Mouse (Mus musculus) embryonic facial prominence, embryonic 11.5 days (tissue): Measurements from ENCODE around the gene Milr1. TPM values are rescaled to one million over a fixed set of nuclear protein-coding genes. Genes with fewer than 3 reads are reported as not detected.

Source experiments
- ATAC-seq: fragments of 200-750 bp; cut with Nextera tagmentation; replicated peaks from 2 replicates; pipeline ENCODE4 v1.8.0; 2017; ENCODE audit warnings: low read depth; ENCODE audit not compliant: insufficient number of reproducible peaks, low FRiP score, low TSS enrichment
- DNase-seq: peaks from one replicate; pipeline ENCODE4 v3.0.0-alpha.2; 2015; ENCODE audit warnings: low spot score
- H3K27ac ChIP-seq: fragments of 300-500 bp; sonication (generic); replicated peaks from 2 replicates; pipeline ENCODE4 v1.5.1; 2014; ENCODE audit warnings: mild to moderate bottlenecking, low read depth, low read length, control low read depth
- H3K27me3 ChIP-seq: fragments of 300-500 bp; sonication (generic); 2 replicates; pipeline ENCODE4 v1.6.1; 2014; ENCODE audit warnings: mild to moderate bottlenecking, low read length, moderate library complexity, mixed read lengths; ENCODE audit not compliant: control insufficient read depth, insufficient read depth
- H3K36me3 ChIP-seq: fragments of 300-500 bp; sonication (generic); replicated peaks from 2 replicates; pipeline ENCODE4 v1.6.1; 2014; ENCODE audit warnings: low read depth, mild to moderate bottlenecking, low read length, moderate library complexity, mixed read lengths; ENCODE audit not compliant: control insufficient read depth, insufficient read depth
- H3K4me1 ChIP-seq: fragments of 300-500 bp; sonication (generic); 2 replicates; pipeline ENCODE4 v1.6.1; 2014; ENCODE audit warnings: low read length, mixed read lengths; ENCODE audit not compliant: control insufficient read depth, insufficient read depth
- H3K4me2 ChIP-seq: fragments of 300-500 bp; sonication (generic); 2 replicates; pipeline ENCODE4 v1.6.1; 2014; ENCODE audit warnings: low read depth, mild to moderate bottlenecking, control low read depth, low read length, moderate library complexity
- H3K4me3 ChIP-seq: fragments of 300-500 bp; sonication (generic); 2 replicates; pipeline ENCODE4 v1.5.1; 2014; ENCODE audit warnings: low read depth, low read length, control low read depth
- H3K9ac ChIP-seq: fragments of 300-500 bp; sonication (generic); replicated peaks from 2 replicates; pipeline ENCODE4 v1.6.1; 2014; ENCODE audit warnings: mild to moderate bottlenecking, control low read depth, low read length
- H3K9me3 ChIP-seq: fragments of 300-500 bp; sonication (generic); replicated peaks from 2 replicates; pipeline ENCODE4 v1.6.1; 2016; ENCODE audit warnings: mild to moderate bottlenecking, low read length, inconsistent platforms, mixed read lengths; ENCODE audit not compliant: control insufficient read depth
- WGBS: fragments of 180-500 bp; shearing (Covaris S2); extraction: QIAGEN DNeasy Blood & Tissue Kit; methylation state at CpG from one replicate; pipeline ENCODE4 v1.1.7; 2014; 5-methylcytosine and 5-hydroxymethylcytosine counted together
- polyA plus RNA-seq: library from polyadenylated mRNA; unstranded; fragments of >200 nt; fragmentation: Nextera tagmentation; extraction: Ambion mirVana; gene quantifications from 2 replicates; pipeline ENCODE4 v1.2.1, GENCODE M21; 2014

Milr1 gene
- polyA plus RNA-seq, 1 experiment from 2014 or later = 0.94 TPM

DNA sequence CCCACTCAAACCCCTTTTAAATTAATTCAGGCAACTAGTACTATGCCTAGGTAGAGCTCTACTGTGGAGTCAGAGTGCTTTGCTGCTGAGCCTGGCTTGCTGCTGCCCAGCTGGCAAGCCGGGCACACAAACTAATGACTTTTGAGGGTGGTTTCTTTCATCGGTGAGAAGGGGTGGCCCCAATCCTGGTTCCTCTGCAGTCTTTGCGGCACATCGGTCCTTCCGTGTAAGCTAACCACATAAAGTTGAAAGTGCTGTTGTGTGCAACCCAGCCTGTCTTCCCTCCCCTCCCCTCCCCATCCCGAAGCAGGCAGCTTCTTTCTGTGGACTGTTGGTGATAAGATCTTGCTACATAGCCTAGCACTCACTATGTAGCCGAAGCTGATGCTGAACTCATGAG lies 1.1 kb downstream of the Milr1 start:
- H3K4me1 ChIP-seq = no peaks in the 10 kb centered on the region
- H3K36me3 ChIP-seq = no peaks in the 10 kb centered on the region
- H3K9ac ChIP-seq = no peak overlapping the region
- DNase-seq (no peak), ATAC-seq (no peak)
- WGBS = 87% methylated on average over 7 of the region's 7 CpGs
- H3K4me3 ChIP-seq = no peak overlapping the region
- no peak overlapping the region for H3K27ac ChIP-seq
- no peaks in the 10 kb centered on the region for H3K27me3 ChIP-seq
- no peaks in the 10 kb centered on the region for H3K9me3 ChIP-seq
- H3K4me2 ChIP-seq = no peak overlapping the region

DNA sequence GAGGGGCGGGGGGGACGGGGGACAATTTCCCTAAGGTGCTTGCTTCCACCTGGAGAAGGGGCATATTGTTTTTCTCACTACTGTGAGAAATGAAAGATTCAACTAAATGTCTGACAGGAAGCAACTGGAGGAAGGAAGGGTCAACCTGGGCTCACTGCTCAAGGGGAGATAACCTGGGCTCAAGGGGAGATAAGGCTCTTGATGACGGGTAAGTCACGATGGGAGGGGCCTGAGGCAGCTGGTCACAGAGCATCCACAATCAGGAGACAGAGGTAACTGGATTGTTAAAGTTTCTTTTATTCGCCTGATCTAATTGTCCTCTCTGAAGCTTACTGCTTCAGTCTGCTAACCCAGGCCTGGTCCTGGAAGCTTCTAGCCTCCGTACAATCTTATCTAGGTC lies 2.3 kb downstream of the Milr1 start:
- WGBS = 87% methylated on average over 6 of the region's 6 CpGs
- Histone ChIP-seq H3K4me1 (no peaks in the 10 kb centered on the region), H3K9me3 (no peaks in the 10 kb centered on the region), H3K36me3 (no peaks in the 10 kb centered on the region), H3K9ac (no peak overlapping the region), H3K27ac (no peak overlapping the region), H3K4me3 (no peak overlapping the region), H3K27me3 (no peaks in the 10 kb centered on the region), H3K4me2 (no peak overlapping the region)
- DNase-seq = no peak
- ATAC-seq = no peak

DNA sequence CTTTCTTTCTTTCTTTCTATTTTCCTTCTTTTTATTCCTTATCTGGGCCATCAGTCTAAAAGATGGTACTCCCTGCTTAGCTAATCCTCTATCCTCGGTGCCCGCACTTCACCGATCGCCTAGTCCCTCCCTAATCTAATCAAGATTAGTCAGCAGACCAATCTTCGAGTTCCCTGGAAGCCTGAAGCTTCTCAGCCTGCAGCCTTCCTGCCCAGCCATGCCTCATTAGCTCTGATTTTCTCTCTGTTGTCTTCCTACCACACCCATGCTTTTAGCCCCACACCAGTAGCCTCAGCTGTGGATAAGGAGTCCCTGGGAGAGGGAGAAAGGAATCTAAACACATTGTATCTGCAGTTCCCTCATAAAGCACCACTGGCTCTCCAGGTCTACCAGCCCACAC lies 4.6 kb downstream of the Milr1 start:
- no peaks in the 10 kb centered on the region for H3K9me3 ChIP-seq
- DNase-seq (no peak), ATAC-seq (no peak)
- H3K27ac ChIP-seq = no peak overlapping the region
- no peaks in the 10 kb centered on the region for H3K27me3 ChIP-seq
- H3K4me1 ChIP-seq = no peaks in the 10 kb centered on the region
- no peak overlapping the region for H3K9ac ChIP-seq
- H3K36me3 ChIP-seq = no peaks in the 10 kb centered on the region
- no peak overlapping the region for H3K4me2 ChIP-seq
- WGBS = 62% methylated on average over 5 of the region's 5 CpGs
- H3K4me3 ChIP-seq = no peak overlapping the region

DNA sequence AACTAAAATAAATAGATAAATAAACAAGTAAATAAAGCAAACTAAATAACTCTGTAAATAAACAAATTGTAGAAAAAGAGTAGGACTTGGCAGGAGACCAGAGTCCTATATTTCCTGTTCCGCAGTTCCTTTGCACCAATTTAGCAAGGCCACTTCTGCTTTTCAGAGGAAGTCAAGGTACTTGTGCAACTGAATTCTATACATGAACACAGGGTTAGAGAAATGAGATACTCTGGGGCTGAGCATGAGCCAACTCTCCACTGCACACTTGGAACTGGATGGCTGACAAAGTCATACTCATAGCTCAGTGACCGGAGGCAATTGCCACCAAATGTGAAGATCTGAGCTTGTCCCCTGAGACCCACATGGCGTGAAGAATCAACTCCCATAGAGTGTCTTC lies 8.0 kb downstream of the Milr1 start:
- ATAC-seq = no peak
- no peak for DNase-seq
- Histone ChIP-seq H3K4me3 (no peak overlapping the region), H3K27me3 (no peaks in the 10 kb centered on the region), H3K27ac (no peak overlapping the region), H3K4me2 (no peak overlapping the region), H3K36me3 (no peaks in the 10 kb centered on the region), H3K9me3 (no peaks in the 10 kb centered on the region), H3K9ac (no peak overlapping the region), H3K4me1 (no peaks in the 10 kb centered on the region)
- WGBS = 98% methylated on average over 3 of the region's 3 CpGs

DNA sequence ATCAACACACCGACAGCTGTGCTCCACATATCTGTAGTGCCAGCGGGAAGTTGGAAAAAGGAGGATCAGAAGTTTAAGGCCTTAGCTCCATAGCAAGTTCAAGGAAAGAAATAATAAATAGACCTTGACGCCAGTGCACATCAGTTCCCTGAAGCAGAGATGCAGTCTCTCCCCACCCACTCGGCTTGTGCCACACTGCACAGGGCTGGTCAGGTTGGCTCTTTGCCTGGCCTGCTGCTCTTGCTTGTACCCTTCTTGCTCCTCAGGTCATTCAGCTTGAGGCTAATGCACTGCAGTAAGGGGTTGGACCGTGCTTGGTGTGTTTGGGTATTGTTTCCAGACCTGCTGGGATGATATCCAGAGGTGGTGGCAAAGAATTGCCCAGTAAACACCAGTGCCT lies 9.5 kb downstream of the Milr1 start:
- Histone ChIP-seq H3K4me2 (no peak overlapping the region), H3K27ac (no peak overlapping the region), H3K4me1 (no peaks in the 10 kb centered on the region), H3K27me3 (no peaks in the 10 kb centered on the region), H3K4me3 (no peak overlapping the region), H3K9me3 (no peaks in the 10 kb centered on the region), H3K36me3 (no peaks in the 10 kb centered on the region), H3K9ac (no peak overlapping the region)
- WGBS = 93% methylated on average over 5 of the region's 5 CpGs
- DNase-seq = no peak
- ATAC-seq = no peak

DNA sequence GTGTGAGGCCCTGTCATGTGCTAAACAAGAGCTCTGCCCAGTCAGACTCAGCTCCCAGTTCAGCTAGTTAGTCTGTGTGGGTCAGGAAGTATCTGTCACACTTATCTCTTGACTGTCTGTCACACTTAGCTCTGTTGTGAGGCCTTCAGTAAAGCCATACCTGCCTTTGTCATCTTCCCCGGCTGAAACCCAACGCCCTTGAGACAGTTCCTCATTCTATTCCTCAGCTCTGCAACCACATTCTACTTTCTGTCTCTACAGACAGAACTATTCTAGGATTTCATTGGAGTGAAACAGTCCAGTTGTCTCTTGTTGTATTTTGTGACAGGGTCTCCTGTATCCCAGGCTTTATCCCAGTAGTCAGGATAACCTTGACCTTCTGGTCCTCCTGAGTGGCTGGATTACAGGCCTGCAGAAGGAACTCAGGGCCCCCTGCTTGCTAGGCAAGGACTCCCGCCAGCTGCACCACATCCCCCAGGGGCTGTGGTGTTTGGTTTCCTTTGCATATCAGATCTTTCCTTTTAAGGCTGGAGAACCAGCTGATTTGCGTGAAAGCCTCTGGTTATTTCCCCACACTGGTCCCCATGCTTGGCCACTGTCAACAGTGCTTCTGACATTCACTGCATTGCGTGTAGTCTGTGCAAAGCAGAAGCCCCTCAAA lies 11.2 kb downstream of the Milr1 start:
- Histone ChIP-seq H3K36me3 (no peaks in the 10 kb centered on the region), H3K9me3 (no peaks in the 10 kb centered on the region), H3K27me3 (no peaks in the 10 kb centered on the region), H3K4me1 (no peaks in the 10 kb centered on the region), H3K9ac (no peak overlapping the region), H3K4me2 (no peak overlapping the region), H3K27ac (no peak overlapping the region; the same call in 1 of the 2 replicates), H3K4me3 (no peak overlapping the region)
- ATAC-seq = no peak
- DNase-seq = peak; percentile 70
- 24% methylated on average over 5 of the region's 5 CpGs for WGBS

DNA sequence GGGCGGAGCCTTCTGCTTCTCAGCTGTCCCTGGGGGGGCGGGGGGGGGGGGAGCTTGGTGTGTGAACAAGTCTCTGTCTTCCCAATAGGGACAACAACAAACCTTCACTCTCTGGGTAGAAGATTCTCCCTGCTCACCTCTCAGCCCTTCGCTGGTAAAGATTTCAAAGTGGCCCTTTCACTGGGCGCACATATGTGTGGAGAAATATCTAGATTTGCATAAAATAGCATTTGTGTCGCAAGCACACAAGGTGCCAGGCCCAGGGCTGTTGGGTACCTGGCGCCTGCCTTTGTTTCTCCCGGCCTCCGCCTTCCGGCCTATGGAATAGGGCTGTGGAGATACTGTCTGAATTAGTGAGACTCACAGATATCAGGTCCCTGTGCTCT lies 11.8 kb downstream of the Milr1 start:
- ATAC-seq (0 out of 2 replicates have a peak, but pooled peaks have one; percentile 20), DNase-seq (no peak)
- 69% methylated on average over 9 of the region's 9 CpGs for WGBS
- Histone ChIP-seq H3K4me2 (no peak overlapping the region), H3K4me3 (no peak overlapping the region), H3K4me1 (no peaks in the 10 kb centered on the region), H3K27ac (no peak overlapping the region), H3K36me3 (peaks cover 3% of the 10 kb centered on the region; the same call in 1 of the 2 replicates), H3K9me3 (no peaks in the 10 kb centered on the region), H3K9ac (no peak overlapping the region), H3K27me3 (no peaks in the 10 kb centered on the region)

DNA sequence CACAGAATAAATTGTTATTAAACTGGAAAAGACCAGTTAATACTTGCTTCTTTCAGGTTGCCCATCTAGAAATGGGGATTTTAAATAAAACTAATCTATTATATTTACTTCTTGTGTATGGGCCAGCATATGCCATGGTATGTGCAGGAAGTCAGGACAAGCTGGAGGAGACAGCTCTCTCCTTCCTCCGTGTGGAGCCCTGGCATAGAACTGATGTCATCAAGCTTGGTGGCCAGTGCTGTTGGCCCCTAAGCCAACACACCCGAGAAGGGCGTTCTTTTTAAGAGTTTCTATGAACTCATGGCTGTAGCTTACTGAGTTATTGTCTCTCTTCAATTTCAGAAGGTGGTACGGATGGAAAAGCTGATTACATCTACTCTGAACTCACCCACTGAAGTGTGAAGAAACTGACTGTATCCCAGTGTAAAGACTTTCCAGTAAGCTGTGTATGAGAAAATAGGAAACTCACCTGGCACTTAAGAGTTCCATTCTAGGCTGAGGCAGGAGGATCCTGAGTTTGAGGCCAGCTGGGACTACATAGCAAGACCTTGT lies 15.7 kb downstream of the Milr1 start:
- no peak for DNase-seq
- H3K36me3 ChIP-seq = peaks cover 13% of the 10 kb centered on the region
- H3K4me3 ChIP-seq = no peak overlapping the region
- H3K27me3 ChIP-seq = no peaks in the 10 kb centered on the region
- WGBS = 98% methylated on average over 4 of the region's 4 CpGs
- ATAC-seq = no peak
- no peak overlapping the region for H3K27ac ChIP-seq
- H3K4me2 ChIP-seq = no peak overlapping the region
- H3K4me1 ChIP-seq = no peaks in the 10 kb centered on the region
- H3K9ac ChIP-seq = no peak overlapping the region
- H3K9me3 ChIP-seq = no peaks in the 10 kb centered on the region
